Mouse (Mus musculus) E14TG2a.4 (cell line): ENCODE results near the gene Acsbg1.

ENCODE experiments used
- CTCF ChIP-seq: conservative IDR thresholded peaks from 2 replicates; pipeline ENCODE4 v1.5.1; 2014; ENCODE audit warnings: low read length
- NANOG ChIP-seq: IDR thresholded peaks from 2 replicates; pipeline ENCODE4 v1.6.1; 2014; ENCODE audit warnings: borderline replicate concordance, low read length, mixed read lengths

DNA sequence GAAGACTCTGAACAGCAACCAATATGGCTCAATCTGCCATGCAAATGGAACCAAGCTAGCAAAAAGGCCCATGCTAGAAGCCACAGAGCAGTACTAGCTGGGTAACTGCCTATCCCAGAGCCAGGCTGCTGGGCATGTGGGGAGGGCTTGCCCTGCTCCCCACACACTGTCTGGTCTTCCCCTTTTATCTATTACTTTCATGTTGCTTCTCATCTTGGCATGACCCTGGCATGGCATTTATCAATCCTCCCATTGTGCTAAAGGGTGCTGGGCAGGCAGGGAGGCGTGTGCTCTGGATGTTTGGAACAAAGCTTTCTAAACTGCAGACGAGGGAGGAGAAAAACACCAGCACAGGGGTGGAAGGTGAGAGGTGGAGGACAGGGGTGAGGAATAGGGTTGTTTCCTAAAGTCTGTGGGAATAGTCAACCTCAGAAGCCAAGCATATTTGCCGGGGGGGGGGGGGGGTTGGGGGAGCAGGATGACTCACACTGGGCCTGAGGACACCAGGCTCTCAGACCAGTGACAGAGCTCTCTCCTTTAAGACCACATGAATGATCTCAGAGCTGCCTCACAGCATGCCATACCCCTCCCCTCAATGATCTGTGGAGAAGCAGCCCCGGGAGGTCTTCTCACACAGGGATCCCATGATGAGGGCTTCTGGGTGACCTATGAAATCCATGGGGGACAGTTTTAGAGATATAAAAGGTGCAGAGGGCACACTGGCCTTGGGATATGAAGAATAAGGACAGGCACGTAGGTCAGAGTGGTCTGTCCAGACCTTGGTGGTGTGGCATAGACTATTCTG is 24.0 kb downstream of the Acsbg1 start:
- TF ChIP-seq CTCF (no peak), NANOG (no peak)
